Mouse (Mus musculus) kidney, embryonic 14.5 days (tissue): ENCODE data around the gene Agbl3. TPM values are rescaled to one million over a fixed set of nuclear protein-coding genes. Genes with fewer than 3 reads are reported as not detected.

ENCODE experiments used
- ATAC-seq: fragments of 200-750 bp; cut with Nextera tagmentation; 2 replicates; pipeline ENCODE4 v1.8.0; 2017; ENCODE audit warnings: moderate number of reproducible peaks, mild to moderate bottlenecking, moderate TSS enrichment, moderate library complexity; ENCODE audit not compliant: low FRiP score, low TSS enrichment
- H3K27ac ChIP-seq: fragments of 300-500 bp; sonication (generic); 2 replicates; pipeline ENCODE4 v1.5.1; 2014; ENCODE audit warnings: low read depth, mild to moderate bottlenecking, low read length, moderate library complexity, mixed read lengths
- H3K27me3 ChIP-seq: fragments of 300-500 bp; sonication (generic); 2 replicates; pipeline ENCODE4 v1.6.1; 2014; ENCODE audit warnings: mild to moderate bottlenecking, low read length; ENCODE audit not compliant: control insufficient read depth, insufficient read depth
- H3K36me3 ChIP-seq: fragments of 300-500 bp; sonication (generic); 2 replicates; pipeline ENCODE4 v1.6.1; 2014; ENCODE audit warnings: low read length, mixed read lengths; ENCODE audit not compliant: control insufficient read depth, insufficient read depth
- H3K4me1 ChIP-seq: fragments of 300-500 bp; sonication (generic); 2 replicates; pipeline ENCODE4 v1.6.1; 2014; ENCODE audit warnings: low read length, mixed read lengths; ENCODE audit not compliant: control insufficient read depth, insufficient read depth
- H3K4me2 ChIP-seq: fragments of 300-500 bp; sonication (generic); replicated peaks from 2 replicates; pipeline ENCODE4 v1.6.1; 2014; ENCODE audit warnings: low read depth, mild to moderate bottlenecking, low read length
- H3K4me3 ChIP-seq: fragments of 300-500 bp; sonication (generic); 2 replicates; pipeline ENCODE4 v1.5.1; 2014; ENCODE audit warnings: mild to moderate bottlenecking, low read length
- H3K9ac ChIP-seq: fragments of 300-500 bp; sonication (generic); 2 replicates; pipeline ENCODE4 v1.6.1; 2014; ENCODE audit warnings: low read depth, mild to moderate bottlenecking, low read length, moderate library complexity
- H3K9me3 ChIP-seq: fragments of 300-500 bp; sonication (generic); 2 replicates; pipeline ENCODE4 v1.6.1; 2016; ENCODE audit warnings: low read length; ENCODE audit not compliant: control insufficient read depth
- WGBS: fragments of 180-500 bp; shearing (Covaris S2); extraction: QIAGEN DNeasy Blood & Tissue Kit; methylation state at CpG from one replicate; pipeline ENCODE4 v1.1.7; 2014; 5-methylcytosine and 5-hydroxymethylcytosine counted together
- polyA plus RNA-seq: library from polyadenylated mRNA; unstranded; fragments of >200 nt; fragmentation: Nextera tagmentation; extraction: Ambion mirVana; gene quantifications from 2 replicates; pipeline ENCODE4 v1.2.1, GENCODE M21; 2014

The Agbl3 gene
- polyA plus RNA-seq, 1 experiment from 2014 or later = 6.2 TPM

DNA sequence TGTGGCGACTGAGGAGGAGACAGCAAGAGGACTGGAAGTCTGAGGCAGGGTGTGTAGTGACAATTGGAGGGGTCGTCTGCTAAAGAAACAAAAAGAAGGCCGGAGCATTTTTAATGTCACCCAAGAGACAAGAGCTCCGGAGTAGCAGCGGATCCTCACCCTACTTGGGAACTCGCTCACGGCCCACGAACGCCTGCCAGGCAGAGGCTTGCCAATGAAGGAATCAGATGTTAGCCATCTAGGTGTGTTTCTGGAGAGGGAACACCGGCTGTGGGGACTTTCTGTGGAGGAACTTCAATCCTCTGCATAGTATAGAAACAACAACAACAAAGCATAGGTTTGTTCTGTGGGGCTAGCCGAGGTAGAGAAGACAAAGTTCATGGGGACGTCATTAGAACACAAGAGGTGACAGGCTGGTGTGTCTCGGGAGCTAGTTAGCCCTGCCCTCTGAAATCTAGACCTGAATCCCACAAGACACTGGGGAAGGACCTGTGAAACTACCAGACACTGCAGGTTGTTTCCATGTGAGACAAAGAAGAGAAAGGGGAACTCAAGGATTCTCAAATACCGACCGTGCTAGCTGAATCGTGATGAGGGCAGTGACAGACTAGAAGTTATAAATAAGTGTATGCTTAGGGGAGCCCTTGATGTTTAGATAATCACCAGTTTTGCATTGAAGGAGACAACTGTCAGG, 87.2 kb downstream of the Agbl3 start:
- H3K36me3 ChIP-seq = no peaks in the 10 kb centered on the region
- H3K4me3 ChIP-seq = no peak overlapping the region
- peaks cover 13% of the 10 kb centered on the region; the same call in 1 of the 2 replicates for H3K4me1 ChIP-seq
- H3K27ac ChIP-seq = no peak overlapping the region
- H3K4me2 ChIP-seq = no peak overlapping the region
- H3K9ac ChIP-seq = no peak overlapping the region
- WGBS = 73% methylated on average over 16 of the region's 16 CpGs
- no peaks in the 10 kb centered on the region for H3K9me3 ChIP-seq
- no peaks in the 10 kb centered on the region for H3K27me3 ChIP-seq
- no peak for ATAC-seq

DNA sequence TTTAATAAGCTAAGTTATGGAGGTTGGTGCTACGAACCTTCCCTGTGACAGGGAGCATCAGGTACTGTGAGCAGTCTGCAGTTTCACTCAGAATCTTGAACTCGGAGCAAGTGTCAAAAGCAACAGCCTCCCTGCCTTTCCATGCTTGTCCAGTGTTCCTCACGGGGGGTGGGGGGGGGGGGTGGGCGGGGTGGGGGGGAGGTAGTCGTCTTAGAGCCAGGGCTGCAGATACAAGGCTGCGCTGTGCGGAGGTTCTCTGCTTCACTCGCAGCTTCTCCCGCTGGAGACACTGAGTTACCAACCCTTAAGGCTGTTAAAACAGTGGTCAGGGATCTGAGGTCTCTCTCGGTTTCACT, 87.7 kb downstream of the Agbl3 start:
- H3K27ac ChIP-seq = no peak overlapping the region
- peaks cover 10% of the 10 kb centered on the region; the same call in 1 of the 2 replicates for H3K4me1 ChIP-seq
- H3K36me3 ChIP-seq = no peaks in the 10 kb centered on the region
- H3K9me3 ChIP-seq = no peaks in the 10 kb centered on the region
- H3K9ac ChIP-seq = no peak overlapping the region
- 81% methylated on average over 9 of the region's 10 CpGs for WGBS
- H3K27me3 ChIP-seq = no peaks in the 10 kb centered on the region
- ATAC-seq = no peak
- H3K4me2 ChIP-seq = no peak overlapping the region
- H3K4me3 ChIP-seq = no peak overlapping the region

DNA sequence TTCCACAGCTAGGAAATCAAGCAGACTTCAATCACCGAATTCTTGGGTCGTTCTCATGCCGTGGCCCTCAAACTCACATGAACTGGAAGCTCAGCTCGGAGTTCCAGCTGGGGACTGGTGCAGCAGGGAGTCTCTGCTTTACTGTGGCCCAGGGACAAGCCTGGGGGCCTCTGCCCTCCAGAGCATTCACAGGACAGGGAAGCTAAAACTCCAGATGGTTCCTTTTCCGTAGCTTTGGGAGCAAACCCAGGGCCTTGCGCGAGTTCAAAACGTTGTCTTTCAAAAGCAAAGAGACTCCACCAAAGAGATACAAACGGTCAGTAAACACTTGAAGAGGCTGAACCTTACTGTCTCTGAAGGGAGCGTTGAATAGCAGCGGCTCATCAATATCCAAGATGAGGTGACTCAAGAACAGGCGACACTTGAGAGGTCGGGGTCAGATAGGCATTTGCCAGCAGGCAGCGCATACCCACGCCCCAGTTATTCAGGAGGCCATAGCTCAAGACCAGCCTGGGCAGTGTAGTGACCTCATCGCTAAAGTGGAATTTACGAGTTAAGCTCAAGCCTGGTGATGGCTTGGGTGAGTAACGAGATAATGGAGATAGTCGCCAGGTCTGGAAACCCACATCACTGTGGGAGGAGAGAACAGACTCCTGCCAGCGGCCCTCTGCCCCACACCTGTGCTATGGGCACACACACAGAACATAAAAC, 88.4 kb downstream of the Agbl3 start:
- no peaks in the 10 kb centered on the region for H3K27me3 ChIP-seq
- H3K9ac ChIP-seq = no peak overlapping the region
- no peak overlapping the region for H3K27ac ChIP-seq
- H3K9me3 ChIP-seq = no peaks in the 10 kb centered on the region
- peaks cover 6% of the 10 kb centered on the region; the same call in 1 of the 2 replicates for H3K4me1 ChIP-seq
- WGBS = 80% methylated on average over 20 of the region's 20 CpGs
- H3K4me3 ChIP-seq = no peak overlapping the region
- 0 out of 2 replicates have a peak, but pooled peaks cover 4% of the 10 kb centered on the region for H3K36me3 ChIP-seq
- no peak for ATAC-seq
- no peak overlapping the region for H3K4me2 ChIP-seq

DNA sequence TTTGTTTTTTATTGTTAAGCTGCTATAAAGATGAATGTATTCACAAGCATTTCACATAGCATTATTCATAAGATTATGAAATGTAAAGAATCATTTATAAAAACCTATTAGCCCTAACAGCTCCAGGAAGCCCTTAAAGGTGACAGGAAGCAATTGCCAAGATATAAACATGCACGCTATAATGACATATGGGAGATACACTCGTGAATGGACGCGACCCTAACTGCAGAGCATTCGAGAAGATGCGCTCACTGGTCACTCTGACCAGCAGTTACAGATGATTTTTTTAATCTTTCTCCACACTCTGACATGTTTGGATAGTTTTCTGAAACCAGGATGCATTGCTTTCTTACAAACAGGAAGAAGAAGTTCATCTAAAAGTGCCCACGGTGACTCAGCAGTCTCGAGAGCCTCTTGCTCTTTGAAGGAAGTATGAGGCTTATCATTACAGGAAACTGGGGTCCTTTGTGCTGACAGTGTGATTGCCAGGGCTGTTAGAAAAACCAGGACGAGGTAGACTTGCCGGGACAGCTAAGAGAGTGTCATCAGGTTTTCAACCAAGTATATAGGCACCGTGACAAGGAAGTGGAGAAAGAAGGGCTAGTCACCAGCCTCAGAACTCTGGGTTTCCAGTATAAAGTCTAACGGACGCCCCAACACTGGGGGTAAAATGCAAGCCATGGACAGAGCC, 89.1 kb downstream of the Agbl3 start:
- Histone ChIP-seq H3K9ac (no peak overlapping the region), H3K36me3 (0 out of 2 replicates have a peak, but pooled peaks cover 4% of the 10 kb centered on the region), H3K9me3 (no peaks in the 10 kb centered on the region), H3K4me2 (no peak overlapping the region), H3K4me3 (no peak overlapping the region), H3K4me1 (peaks cover 4% of the 10 kb centered on the region; the same call in 1 of the 2 replicates), H3K27ac (no peak overlapping the region), H3K27me3 (no peaks in the 10 kb centered on the region)
- no peak for ATAC-seq
- whole genome bisulfite sequencing = 67% methylated on average over 13 of the region's 13 CpGs

DNA sequence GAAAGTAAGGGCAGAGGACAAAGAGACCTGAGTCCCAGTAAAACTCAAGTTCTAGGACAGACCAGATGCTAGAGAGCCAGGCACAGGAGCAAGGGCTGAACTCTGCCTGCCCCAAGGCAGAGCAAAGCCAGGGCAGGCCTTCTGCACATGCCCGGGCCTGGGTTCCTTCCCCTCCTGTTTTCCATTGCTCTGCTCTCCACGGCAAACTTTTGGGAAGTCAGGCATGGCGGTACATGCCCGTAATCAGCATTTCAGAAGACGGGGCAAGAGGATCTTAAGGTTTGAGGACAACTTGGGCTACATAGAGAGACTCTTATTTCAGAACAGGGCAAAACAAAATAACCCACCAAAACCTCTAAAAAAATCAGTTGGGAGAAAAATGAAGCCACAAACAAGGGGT, 89.9 kb downstream of the Agbl3 start:
- peaks cover 3% of the 10 kb centered on the region; the same call in 1 of the 2 replicates for H3K4me1 ChIP-seq
- H3K4me3 ChIP-seq = no peak overlapping the region
- H3K4me2 ChIP-seq = no peak overlapping the region
- no peak overlapping the region for H3K9ac ChIP-seq
- 85% methylated on average over 5 of the region's 5 CpGs for WGBS
- no peak for ATAC-seq
- H3K36me3 ChIP-seq = 0 out of 2 replicates have a peak, but pooled peaks cover 4% of the 10 kb centered on the region
- no peaks in the 10 kb centered on the region for H3K9me3 ChIP-seq
- no peaks in the 10 kb centered on the region for H3K27me3 ChIP-seq
- no peak overlapping the region for H3K27ac ChIP-seq

DNA sequence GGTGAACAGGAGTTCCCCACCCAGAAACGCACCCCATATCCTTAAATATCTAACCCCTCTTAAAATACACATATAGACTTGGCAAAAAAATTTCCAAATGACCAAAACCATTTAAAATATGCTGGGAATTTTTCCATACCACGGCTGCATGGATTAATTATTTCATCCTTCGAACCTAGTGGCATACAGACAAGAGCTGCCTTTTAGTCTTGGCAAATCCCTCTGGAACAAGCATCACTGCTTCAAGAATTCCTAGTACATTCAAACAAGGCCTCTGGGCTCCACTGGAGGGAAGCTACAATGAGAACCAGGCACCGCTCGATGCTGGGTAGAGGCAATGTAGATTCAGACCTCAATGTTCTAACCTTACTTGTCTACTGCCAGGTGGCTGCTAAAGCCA, 90.5 kb downstream of the Agbl3 start:
- H3K9me3 ChIP-seq = no peaks in the 10 kb centered on the region
- H3K4me3 ChIP-seq = no peak overlapping the region
- no peak for ATAC-seq
- no peak overlapping the region for H3K9ac ChIP-seq
- H3K27me3 ChIP-seq = no peaks in the 10 kb centered on the region
- H3K27ac ChIP-seq = no peak overlapping the region
- 82% methylated on average over 5 of the region's 5 CpGs for WGBS
- 0 out of 2 replicates have a peak, but pooled peaks cover 4% of the 10 kb centered on the region for H3K36me3 ChIP-seq
- no peak overlapping the region for H3K4me2 ChIP-seq
- no peaks in the 10 kb centered on the region; the same call in 1 of the 2 replicates for H3K4me1 ChIP-seq

DNA sequence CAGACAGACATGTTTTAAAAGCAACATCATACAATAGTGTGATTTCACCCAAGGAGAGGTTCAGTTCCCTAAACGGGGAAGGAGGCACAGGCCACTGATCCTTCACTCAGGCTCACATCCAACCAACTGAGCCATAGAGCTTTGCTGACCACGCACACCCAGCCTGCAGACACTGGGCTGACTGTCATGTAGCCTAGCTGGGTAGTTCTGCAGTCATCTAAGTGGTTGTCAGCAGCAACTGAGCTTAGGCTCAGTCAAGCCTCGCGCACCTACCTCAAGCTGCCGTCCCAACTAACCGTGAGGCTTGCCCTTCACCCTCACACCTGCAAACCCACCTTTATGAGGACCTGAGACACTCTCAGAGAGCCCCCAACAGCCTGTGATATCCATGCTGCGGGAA, 91.7 kb downstream of the Agbl3 start:
- H3K27me3 ChIP-seq = no peaks in the 10 kb centered on the region
- peaks cover 10% of the 10 kb centered on the region for H3K4me1 ChIP-seq
- 0 out of 2 replicates have a peak, but pooled peaks cover 4% of the 10 kb centered on the region for H3K36me3 ChIP-seq
- no peak overlapping the region for H3K4me2 ChIP-seq
- H3K9me3 ChIP-seq = no peaks in the 10 kb centered on the region
- no peak overlapping the region for H3K9ac ChIP-seq
- no peak overlapping the region for H3K4me3 ChIP-seq
- 87% methylated on average over 7 of the region's 7 CpGs for WGBS
- no peak for ATAC-seq
- no peak overlapping the region for H3K27ac ChIP-seq

DNA sequence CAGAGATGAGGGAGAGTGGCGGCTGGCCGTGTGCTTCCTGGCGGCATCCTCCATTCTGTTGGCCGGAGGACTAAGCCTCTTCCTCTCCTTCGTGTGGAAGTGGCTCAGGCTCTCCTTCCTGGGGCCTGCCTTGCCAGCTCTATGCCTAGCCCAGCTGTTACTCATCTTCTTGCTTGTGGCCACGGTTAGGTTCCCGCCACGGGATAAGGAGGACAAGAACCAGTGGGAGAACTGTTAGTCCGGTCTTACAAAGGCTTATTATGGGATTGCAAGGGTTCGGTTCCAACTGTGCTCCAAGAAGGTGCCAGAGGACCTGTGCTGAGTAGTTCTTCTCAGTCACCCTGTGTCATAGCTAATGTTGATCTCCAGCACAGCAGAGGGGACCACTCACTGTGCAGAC, 92.6 kb downstream of the Agbl3 start:
- Histone ChIP-seq H3K27me3 (no peaks in the 10 kb centered on the region), H3K4me3 (no peak overlapping the region), H3K36me3 (0 out of 2 replicates have a peak, but pooled peaks cover 4% of the 10 kb centered on the region), H3K27ac (no peak overlapping the region), H3K9ac (no peak overlapping the region), H3K4me1 (peaks cover 13% of the 10 kb centered on the region), H3K9me3 (no peaks in the 10 kb centered on the region), H3K4me2 (no peak overlapping the region)
- WGBS = 83% methylated on average over 10 of the region's 10 CpGs
- ATAC-seq = no peak
